Mouse (Mus musculus) frontal cortex, postnatal 36 days (tissue): ENCODE results near the gene Cass4.

Source experiments
- DNase-seq, 2 experiments: peaks; one replicate each; pipeline ENCODE4 v3.0.0; 2022; ENCODE audit warnings: low spot score in 2 of 2

The Cass4 gene

DNA sequence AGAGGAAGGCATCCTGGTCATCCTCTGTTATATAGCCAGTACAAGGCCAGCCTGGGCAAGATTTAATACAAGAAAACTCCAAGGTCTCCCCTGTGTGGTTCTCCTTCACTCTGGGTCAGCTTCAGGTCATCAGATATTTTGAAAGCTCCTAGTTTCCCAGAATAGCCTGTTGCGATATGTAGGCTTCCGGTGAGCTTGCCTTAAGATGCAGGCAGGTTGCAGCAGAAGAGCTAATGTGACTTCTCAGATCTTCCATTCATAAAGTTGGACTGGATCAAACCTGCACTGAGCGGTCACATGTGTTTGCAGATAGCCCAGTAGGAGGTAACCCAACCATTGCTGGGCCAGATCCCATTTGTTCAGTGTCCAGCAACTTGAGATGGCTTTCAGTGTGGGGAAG is 8.9 kb upstream of the Cass4 start:
- DNase-seq: no peak

DNA sequence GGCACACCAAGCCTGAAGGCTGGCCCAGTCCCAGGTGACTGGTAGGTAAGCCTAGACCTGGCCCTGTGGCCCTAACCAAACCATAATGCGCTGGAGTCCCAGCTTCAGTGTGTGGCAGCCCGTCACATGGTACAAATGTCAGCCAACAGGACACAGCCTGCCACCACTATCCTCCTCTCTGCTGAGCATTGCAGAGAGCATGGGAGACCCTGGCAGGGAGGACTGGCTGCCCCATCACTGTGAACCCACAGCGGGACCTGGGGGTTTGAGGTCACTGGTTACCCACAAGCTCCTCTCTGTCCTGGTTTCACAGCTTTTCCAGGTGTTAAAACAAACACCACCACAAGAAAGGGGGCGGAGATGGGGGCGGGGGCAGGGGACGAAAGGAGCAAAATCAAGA is 3.3 kb upstream of the Cass4 start:
- no peak for DNase-seq

DNA sequence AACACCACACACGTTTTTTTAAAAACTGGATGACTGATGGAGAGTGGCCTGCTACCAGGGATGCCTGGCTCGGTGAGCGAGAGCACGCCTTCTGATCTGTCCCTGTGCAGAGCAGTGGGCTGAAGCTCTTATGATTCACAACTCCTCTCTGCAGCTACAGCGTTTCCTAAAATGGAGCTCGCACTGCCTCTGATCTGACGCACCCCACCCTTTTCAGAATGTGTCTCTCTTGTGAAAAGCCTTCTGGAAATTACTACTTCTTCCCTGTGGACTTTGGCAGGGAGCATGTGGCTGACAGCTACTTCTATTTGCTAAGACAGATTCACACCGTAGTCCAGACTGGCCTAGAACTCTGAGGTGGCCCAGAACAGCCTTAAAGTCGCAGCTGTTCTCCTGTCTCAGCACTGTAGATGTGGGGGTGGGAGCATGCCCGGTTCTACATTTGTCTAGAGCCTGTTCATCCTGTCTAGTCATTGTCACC is 1.5 kb upstream of the Cass4 start:
- DNase-seq: peak; percentile 69 to 76

DNA sequence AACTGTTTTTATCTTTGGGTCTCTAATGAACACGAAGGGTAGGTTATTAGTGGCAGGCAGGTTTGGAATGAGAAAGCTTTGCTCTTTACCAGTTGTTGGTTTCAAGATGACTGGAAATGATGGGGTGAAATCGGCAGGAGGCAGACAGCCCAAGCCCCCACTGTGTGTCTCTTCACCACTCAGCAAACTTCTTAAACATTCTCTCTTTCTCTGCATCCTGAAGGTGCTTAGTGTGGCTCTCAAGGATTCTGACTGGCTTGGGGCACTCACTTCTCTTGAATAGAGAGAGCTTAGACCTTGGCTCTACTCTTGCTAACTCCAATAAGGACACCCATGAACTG is 428 bp downstream of the Cass4 start:
- no peak for DNase-seq

- DNase-seq: no peak
Observed at GRCm38 (mm10) chr2:172394671-172395070, 1.1 kb downstream of the Cass4 start.

DNA sequence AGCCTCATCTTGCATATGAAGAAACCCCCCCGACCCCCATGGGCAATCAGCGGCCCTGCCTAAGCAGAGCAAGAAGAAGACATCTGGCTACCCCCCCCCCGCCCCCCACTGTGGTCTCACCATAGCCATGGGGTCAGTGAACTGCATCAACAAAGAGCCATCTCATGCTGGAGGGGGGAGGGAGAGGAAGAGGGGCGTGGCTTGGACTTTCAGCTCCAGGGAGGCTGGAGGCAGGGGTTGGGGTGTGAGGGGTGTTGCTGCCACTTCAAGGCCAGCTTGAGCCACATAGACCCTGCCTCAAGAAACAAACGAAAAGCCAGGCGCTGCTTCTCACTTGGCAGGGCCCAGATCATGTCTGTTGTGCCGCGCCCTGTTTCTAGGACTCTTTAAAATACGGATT is 2.4 kb downstream of the Cass4 start:
- DNase-seq: no peak

DNA sequence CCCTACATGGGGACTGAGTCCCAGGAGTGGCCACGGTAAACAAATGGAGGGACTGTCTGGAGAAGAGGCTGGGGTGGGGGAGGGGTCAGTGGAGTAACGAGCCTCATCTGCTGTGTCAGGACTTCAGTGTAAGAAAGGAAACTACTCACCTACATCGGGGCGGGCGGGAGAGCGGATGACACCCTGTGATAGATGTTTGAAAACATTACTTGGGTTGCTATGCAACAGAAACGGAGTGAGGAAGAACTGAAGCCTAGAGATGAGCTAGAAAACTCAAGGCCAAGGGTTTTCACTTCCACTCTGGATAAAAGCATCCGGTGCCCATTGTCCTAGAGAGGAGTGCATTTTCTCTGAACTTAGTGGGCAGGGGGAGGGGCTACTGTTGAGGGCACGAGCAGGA is 6.3 kb downstream of the Cass4 start:
- no peak for DNase-seq

DNA sequence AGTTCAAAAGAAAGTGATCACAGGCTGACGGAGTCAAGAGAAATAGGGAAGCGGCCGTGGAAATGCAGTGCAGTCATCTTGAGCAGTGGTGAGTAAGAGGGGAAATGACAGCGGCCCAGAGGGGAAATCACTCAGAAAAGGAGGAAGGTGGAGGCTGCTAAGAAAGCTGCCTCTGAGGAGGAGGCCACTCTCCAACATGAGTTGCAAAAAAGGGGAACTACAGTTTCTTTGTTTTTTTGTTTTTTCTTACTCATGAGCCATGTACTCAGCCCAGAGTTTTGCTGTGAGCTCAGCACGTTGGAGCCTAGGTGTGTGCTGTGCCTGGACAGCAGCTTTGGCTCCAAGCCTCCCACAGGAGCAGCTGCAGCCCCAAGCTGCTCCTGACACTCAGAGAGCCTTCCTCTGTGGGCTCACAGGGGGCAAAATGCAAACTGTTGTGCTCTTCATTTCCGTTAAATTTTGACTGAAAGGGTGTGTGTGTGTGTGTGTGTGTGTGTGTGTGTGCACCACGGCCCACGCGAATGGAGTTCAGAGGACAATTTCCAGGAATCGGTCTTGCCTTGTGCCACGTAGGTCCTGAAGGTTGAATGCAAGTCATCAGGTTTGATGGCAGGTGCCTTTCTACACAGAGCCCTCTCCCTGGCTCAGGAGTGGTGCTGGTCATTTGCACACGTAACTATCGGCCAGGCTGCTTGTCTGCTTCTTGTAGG is 7.7 kb downstream of the Cass4 start:
- no peak for DNase-seq

GRCm38 (mm10) chr2:172404239-172404638 is 10.6 kb downstream of the Cass4 start:
- no peak for DNase-seq

DNA sequence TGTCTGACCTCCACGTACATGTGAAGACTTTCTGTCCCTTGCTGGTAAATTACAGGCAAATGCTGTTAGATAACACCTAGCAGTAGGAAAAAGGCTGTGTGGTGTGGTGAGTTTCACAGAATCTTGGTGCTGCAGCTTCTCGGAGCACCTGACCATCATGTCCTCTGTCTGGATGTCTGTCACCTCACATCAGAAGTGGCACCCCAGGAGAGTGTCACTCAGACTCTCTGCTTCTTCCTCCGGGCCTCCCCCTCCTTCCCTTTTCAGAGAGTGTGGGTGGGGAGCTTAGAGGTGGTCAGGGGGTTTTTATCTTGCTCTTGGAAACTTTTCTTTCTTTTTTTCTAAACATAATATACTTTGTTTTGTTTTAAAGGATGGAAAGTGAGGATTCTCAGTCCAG is 11.4 kb downstream of the Cass4 start:
- no peak for DNase-seq

GRCm38 (mm10) chr2:172406173-172406572 is 12.6 kb downstream of the Cass4 start:
- DNase-seq: no peak

DNA sequence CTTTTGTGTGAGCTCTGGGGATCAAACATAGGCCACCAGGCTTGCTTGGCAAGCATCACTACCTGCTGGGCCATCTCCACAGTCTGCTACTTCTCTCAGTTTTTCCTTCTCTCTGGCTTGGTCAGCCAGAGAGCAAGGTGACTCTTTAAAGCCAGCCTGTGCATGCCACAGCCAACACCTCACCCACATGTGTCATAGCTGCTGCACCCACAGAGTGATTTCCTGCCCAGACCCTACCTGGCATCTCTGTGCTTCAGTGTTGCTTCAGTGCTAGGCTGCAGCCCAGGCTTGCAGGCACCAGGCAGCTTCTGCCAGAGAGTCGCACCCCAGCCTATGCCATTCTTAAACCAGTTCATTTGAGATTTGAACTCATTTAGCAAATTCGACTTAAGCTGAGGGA is 13.9 kb downstream of the Cass4 start:
- no peak for DNase-seq

- no peak for DNase-seq
Observed at GRCm38 (mm10) chr2:172410686-172411085, 17.1 kb downstream of the Cass4 start.

DNA sequence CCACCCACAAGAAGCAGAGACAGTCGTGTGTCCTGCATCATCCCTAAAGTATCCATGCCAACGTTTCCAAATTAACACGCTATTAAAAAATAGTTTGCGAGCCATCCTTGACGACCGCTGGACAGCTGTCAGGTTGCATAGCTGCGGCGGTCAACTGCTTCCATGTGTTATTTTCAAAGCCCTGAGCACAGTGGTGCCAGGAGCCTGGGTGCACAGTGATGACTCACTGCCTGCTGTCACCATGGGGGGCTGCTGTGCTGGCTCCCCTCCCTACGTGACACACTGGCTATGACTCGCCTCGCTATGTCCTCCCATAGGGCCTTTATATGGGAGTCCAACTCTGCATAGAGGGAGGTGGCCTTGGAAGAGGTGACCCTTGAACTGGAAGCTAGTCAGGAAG is 17.5 kb downstream of the Cass4 start:
- DNase-seq: peak in 1 of 2 experiments; percentile 33

DNA sequence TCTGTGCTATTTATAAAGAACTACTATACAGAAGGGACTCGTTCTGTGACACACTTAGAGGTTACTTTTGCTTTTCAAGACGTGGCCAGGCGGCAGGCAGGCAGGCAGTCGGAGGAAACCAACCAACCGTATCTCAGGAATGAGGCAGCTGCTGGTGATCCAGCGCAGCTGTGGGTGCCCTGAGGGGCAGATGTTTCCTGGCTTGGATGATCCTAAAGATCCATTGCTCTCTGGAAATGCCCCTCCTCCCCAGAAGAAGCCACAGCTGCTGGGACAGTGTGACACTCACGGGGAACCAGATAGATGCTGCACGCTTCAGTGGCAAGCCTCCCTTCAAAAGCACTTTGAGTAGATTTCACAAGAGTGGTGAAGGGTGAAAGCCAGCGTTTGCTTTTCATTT is 18.9 kb downstream of the Cass4 start:
- no peak for DNase-seq

- no peak for DNase-seq
Observed at GRCm38 (mm10) chr2:172413273-172413672, 19.7 kb downstream of the Cass4 start.

DNA sequence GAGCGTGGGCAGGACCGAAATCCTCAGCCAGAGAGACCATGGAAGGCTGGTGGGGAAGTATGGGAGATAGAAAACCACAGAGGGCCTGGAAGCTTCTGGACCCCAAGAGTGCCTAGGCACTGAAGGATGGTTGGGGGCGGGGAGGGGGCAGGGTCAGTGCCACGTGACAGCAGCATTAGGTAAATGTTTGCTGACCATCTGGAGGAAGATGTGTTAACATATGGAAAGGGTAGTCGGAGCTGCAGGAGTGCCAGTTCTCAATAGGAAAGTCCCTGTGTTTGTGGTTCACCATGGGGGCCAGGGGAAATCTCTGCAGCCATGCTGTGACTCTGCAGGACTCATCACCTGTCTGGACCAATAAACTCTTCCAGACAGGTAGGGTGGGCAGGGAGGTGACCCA is 20.3 kb downstream of the Cass4 start:
- no peak for DNase-seq

- no peak for DNase-seq
Observed at GRCm38 (mm10) chr2:172416218-172416617, 22.6 kb downstream of the Cass4 start.

- no peak for DNase-seq
Observed at GRCm38 (mm10) chr2:172416876-172417275, 23.3 kb downstream of the Cass4 start.

- DNase-seq: no peak
Observed at GRCm38 (mm10) chr2:172418208-172418607, 24.6 kb downstream of the Cass4 start.

DNA sequence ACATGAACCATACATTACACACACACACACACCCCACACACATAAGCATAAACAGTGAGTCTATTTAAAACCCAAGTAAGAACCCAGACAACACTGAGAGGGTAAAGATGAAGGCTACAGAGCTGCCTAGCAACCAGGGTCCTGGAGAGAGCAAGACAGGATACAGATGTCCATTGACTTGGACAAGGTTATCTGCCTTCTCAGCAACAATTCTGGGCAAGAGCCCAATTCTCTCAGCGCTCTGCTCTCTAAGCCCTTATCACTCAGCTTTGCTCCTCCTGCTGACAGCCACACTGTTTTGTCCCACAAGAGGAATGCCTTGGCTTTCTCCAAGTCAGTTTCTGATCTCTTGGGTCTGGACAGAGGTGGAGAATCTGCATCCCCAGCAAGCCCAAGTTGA is 37.0 kb downstream of the Cass4 start:
- no peak for DNase-seq

DNA sequence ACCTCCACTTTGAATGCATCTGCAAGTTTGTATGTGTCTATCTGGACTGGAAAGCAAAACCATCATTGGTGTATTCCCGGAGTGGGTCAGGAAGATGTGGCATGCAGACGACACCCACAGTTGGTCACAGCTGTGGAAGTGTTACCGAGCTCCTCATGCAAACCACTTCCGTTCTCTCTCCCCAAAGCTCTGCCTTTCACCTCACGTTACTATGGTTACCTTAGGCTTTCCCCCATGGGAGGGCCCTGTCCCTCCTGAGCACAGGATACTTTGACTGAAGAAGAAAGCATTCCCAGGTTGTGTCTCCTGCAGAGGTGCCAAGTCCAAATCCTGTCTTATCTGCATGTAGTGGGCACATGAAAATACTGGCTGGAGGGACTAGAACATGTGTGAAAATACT is 40.2 kb downstream of the Cass4 start:
- DNase-seq: no peak

DNA sequence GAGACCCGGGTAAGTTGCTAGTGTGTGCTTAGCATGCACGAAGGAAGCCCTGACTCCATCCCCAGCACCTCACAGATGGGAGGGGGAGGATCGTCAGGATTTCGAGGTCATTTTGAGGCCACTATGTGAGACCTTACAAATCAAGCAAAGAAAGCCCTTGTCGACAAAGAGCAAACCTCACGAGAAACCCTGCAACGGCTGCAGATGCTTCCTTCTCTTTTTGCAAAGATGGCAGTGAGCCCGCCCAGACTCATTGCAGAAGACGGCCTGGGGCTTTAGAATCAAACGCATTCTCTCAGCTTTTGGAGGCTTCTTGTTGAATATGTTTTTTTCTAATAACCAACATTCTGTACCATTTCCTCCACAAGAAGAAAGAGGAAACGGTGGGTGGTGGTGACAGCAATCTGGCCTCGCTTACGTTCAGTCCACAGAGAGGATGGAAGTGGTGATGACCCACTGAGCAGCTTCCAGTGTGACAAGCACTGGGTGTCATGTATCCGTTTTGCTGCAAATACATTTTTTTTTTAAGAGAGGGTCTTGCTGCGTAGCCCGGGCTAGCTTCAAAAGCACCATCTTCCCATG is 43.9 kb downstream of the Cass4 start:
- DNase-seq: no peak
